Mouse (Mus musculus) central nervous system, embryonic 14 days (tissue): ENCODE data around the gene Scyl1. TPM values are rescaled to one million over a fixed set of nuclear protein-coding genes. Genes with fewer than 3 reads are reported as not detected.

Experiments used
- polyA plus RNA-seq: library from polyadenylated mRNA; depleted of rRNA; stranded (reverse); fragments of >200 nt; gene quantifications from 2 replicates; pipeline ENCODE4 v1.2.3, GENCODE M21; 2012; rRNA removed

The Scyl1 gene
- 121 and 140 TPM in 2 replicates for polyA plus RNA-seq

GRCm38 (mm10) chr19:5770925-5771860, at the start of gene Scyl1:
Gene Scyl1, minus strand, starts transcription at chr19:5771419.

GRCm38 (mm10) chr19:5740320-5741317, 30.6 kb downstream of the Scyl1 start, which contains the start of gene Ltbp3:
Gene Ltbp3, plus strand, starts transcription at chr19:5740904.

GRCm38 (mm10) chr19:5729444-5729815, 41.8 kb downstream of the Scyl1 start, which contains the start of gene Fam89b:
Gene Fam89b, minus strand, starts transcription at chr19:5729653.

GRCm38 (mm10) chr19:5725767-5726515, 45.3 kb downstream of the Scyl1 start, which contains the start of gene Ehbp1l1:
Gene Ehbp1l1, minus strand, starts transcription at chr19:5726317.

Other genes with a start within 250 kb of the Scyl1 start
- 0.05 and 0.56 TPM in 2 replicates for gene Ovol1, start 210.8 kb downstream of the Scyl1 start, polyA plus RNA-seq
- gene Ap5b1, start 203.4 kb downstream of the Scyl1 start, polyA plus RNA-seq: 2.4 and 2.5 TPM in 2 replicates
- 90.9 and 107 TPM in 2 replicates for gene Rnaseh2c, start 169.5 kb downstream of the Scyl1 start, polyA plus RNA-seq
- gene Kat5, start 161.2 kb downstream of the Scyl1 start, polyA plus RNA-seq: 155 and 159 TPM in 2 replicates
- gene Rela, start 133.9 kb downstream of the Scyl1 start, polyA plus RNA-seq: 38.6 and 41.9 TPM in 2 replicates
- gene Sipa1, start 107.7 kb downstream of the Scyl1 start, polyA plus RNA-seq: 25.8 and 34.4 TPM in 2 replicates
- gene Map3k11, start 82.7 kb downstream of the Scyl1 start, polyA plus RNA-seq: 20.8 and 24.0 TPM in 2 replicates
- 80.3 and 94.9 TPM in 2 replicates for gene Pcnx3, start 82.5 kb downstream of the Scyl1 start, polyA plus RNA-seq
- 0.05 and 0.21 TPM in 2 replicates for gene Kcnk7, start 67.1 kb downstream of the Scyl1 start, polyA plus RNA-seq
- gene Ehbp1l1, start 45.1 kb downstream of the Scyl1 start, polyA plus RNA-seq: 25.1 and 28.3 TPM in 2 replicates
- 241 and 283 TPM in 2 replicates for gene Fam89b, start 41.8 kb downstream of the Scyl1 start, polyA plus RNA-seq
- gene Ltbp3, start 30.5 kb downstream of the Scyl1 start, polyA plus RNA-seq: 64.1 and 102 TPM in 2 replicates
- gene Frmd8, start 103.9 kb upstream of the Scyl1 start, polyA plus RNA-seq: 16.1 and 16.6 TPM in 2 replicates
- gene Slc25a45, start 106.4 kb upstream of the Scyl1 start, polyA plus RNA-seq: 3.5 and 4.1 TPM in 2 replicates
- gene Tigd3, start 122.7 kb upstream of the Scyl1 start, polyA plus RNA-seq: 13.9 and 15.5 TPM in 2 replicates
- gene Dpf2, start 141.6 kb upstream of the Scyl1 start, polyA plus RNA-seq: 193 and 198 TPM in 2 replicates
- 9.7 and 12.1 TPM in 2 replicates for gene Cdc42ep2, start 153.4 kb upstream of the Scyl1 start, polyA plus RNA-seq
- gene Pola2, start 192.8 kb upstream of the Scyl1 start, polyA plus RNA-seq: 50.1 and 52.4 TPM in 2 replicates
- not detected in 2 replicates for gene Slc22a20, start 214.7 kb upstream of the Scyl1 start, polyA plus RNA-seq
- 5.1 and 9.9 TPM in 2 replicates for gene Capn1, start 244.5 kb upstream of the Scyl1 start, polyA plus RNA-seq